Comparison of ENCODE assay signal across 11 mouse cellular contexts in the genomic region with DNA sequence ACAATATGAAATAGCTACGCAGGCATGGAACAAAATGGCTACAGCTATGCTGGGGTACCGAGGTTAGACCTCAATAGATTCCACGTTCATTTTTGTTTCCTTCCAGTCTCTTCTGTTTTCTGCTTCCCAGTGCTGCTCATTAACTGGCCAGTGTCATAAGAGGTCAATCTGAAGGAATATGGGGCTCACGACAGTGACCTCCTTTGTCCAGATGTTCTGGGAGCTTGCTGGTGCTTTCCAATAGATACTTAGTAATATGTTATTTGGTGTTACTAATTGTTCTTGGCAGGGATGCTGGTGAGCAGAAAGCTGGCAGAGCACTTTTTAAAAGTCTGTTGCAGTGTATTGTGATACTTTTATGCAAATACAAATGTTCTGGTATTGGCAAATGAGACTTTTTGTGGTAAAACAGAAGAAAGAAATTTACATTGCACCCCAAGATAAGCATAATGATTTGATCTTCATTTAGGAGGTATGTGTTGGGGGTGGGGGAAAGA.
DNase-seq lines count a peak whose midpoint lies in the region; ATAC-seq and TF ChIP-seq lines count a peak whose summit lies in the region.
"Had no signal": no experiment of that assay in that cellular context is flagged by ENCODE, and none has a peak within 500 bp of the region (broad histone marks: within the 10 kb centered on the region; RNA-seq: fewer than 3 reads in every experiment).

No protein-coding gene starts in this region.

- no peak overlapping the region for H3K4me3 ChIP-seq in forebrain, embryonic 13.5 days
- no peak overlapping the region for H3K4me3 ChIP-seq in forebrain, embryonic 11.5 days (ENCODE audit: low read depth, low read length)
- H3K4me3 ChIP-seq in hindbrain, postnatal 0 days (ENCODE audit: low read length) = no peak overlapping the region
- H3K4me3 ChIP-seq in hindbrain, embryonic 12.5 days = no peak overlapping the region
- H3K4me3 ChIP-seq in liver, embryonic 12.5 days = no peak overlapping the region
- H3K4me3 ChIP-seq: limb, embryonic 12.5 days; megakaryocyte, embryonic 14.5 days had no signal

- WGBS in forebrain, embryonic 13.5 days = 56% methylated on average over 4 of the region's 4 CpGs
- WGBS in forebrain, embryonic 11.5 days = 75% methylated on average over 4 of the region's 4 CpGs
- 63% methylated on average over 4 of the region's 4 CpGs for WGBS in hindbrain, postnatal 0 days
- WGBS in hindbrain, embryonic 12.5 days = 74% methylated on average over 4 of the region's 4 CpGs
- WGBS in liver, embryonic 12.5 days (ENCODE audit: insufficient replicate concordance) = 79% methylated on average over 4 of the region's 4 CpGs

- peak; percentile 50 for ATAC-seq in forebrain, embryonic 13.5 days
- ATAC-seq in forebrain, embryonic 11.5 days (replicated peaks; ENCODE audit: low FRiP score) = no peak
- ATAC-seq in hindbrain, postnatal 0 days = no peak
- ATAC-seq in hindbrain, embryonic 12.5 days (ENCODE audit: low FRiP score) = no peak
- no peak for ATAC-seq in liver, embryonic 12.5 days

- TF ChIP-seq CTCF in hindbrain, postnatal 0 days (IDR thresholded peaks at IDR 0.05; ENCODE audit: low read depth) = no peak

- H3K9ac ChIP-seq in forebrain, embryonic 13.5 days = no peak overlapping the region
- no peak overlapping the region for H3K9ac ChIP-seq in forebrain, embryonic 11.5 days (ENCODE audit: low read length)
- no peak overlapping the region for H3K9ac ChIP-seq in hindbrain, postnatal 0 days (replicated peaks; ENCODE audit: low read length)
- no peak overlapping the region for H3K9ac ChIP-seq in hindbrain, embryonic 12.5 days
- no peak overlapping the region for H3K9ac ChIP-seq in liver, embryonic 12.5 days
- H3K9ac ChIP-seq: hindbrain, embryonic 14.5 days; limb, embryonic 12.5 days had no signal

- H3K4me1 ChIP-seq in forebrain, embryonic 13.5 days = peaks cover 13% of the 10 kb centered on the region
- no peaks in the 10 kb centered on the region for H3K4me1 ChIP-seq in forebrain, embryonic 11.5 days (replicated peaks; ENCODE audit: control insufficient read depth, insufficient read depth, low read length)
- H3K4me1 ChIP-seq in hindbrain, postnatal 0 days (ENCODE audit: insufficient read depth, low read length) = no peaks in the 10 kb centered on the region; the same call in 1 of the 2 replicates
- no peaks in the 10 kb centered on the region for H3K4me1 ChIP-seq in hindbrain, embryonic 12.5 days
- no peaks in the 10 kb centered on the region for H3K4me1 ChIP-seq in liver, embryonic 12.5 days
- H3K4me1 ChIP-seq: limb, embryonic 12.5 days; megakaryocyte, embryonic 14.5 days had no signal

- no peak overlapping the region for H3K4me2 ChIP-seq in forebrain, embryonic 13.5 days
- no peak overlapping the region for H3K4me2 ChIP-seq in forebrain, embryonic 11.5 days (ENCODE audit: low read depth, low read length, severe bottlenecking)
- H3K4me2 ChIP-seq in hindbrain, postnatal 0 days (ENCODE audit: low read depth, low read length) = no peak overlapping the region
- H3K4me2 ChIP-seq in hindbrain, embryonic 12.5 days (replicated peaks) = no peak overlapping the region
- no peak overlapping the region for H3K4me2 ChIP-seq in liver, embryonic 12.5 days
- H3K4me2 ChIP-seq: hindbrain, embryonic 14.5 days; limb, embryonic 12.5 days had no signal

- peak overlapping the region; percentile 0; the same call in 1 of the 2 replicates for H3K27ac ChIP-seq in forebrain, embryonic 13.5 days
- no peak overlapping the region for H3K27ac ChIP-seq in forebrain, embryonic 11.5 days (ENCODE audit: low read depth, low read length)
- H3K27ac ChIP-seq in hindbrain, postnatal 0 days = peak overlapping the region; percentile 72
- H3K27ac ChIP-seq in hindbrain, embryonic 12.5 days = no peak overlapping the region
- H3K27ac ChIP-seq in liver, embryonic 12.5 days = no peak overlapping the region
- H3K27ac ChIP-seq: hindbrain, embryonic 14.5 days; limb, embryonic 12.5 days had no signal

- DNase-seq in forebrain, embryonic 11.5 days (ENCODE audit: low spot score) = no peak
- DNase-seq in hindbrain, postnatal 0 days (ENCODE audit: low spot score) = peak; percentile 27
- DNase-seq in testis, postnatal 14 days (ENCODE audit: low spot score) = peak; percentile 34
- DNase-seq in testis, postnatal 10 days (ENCODE audit: low spot score) = no peak
- DNase-seq in embryo, embryonic 10 days (ENCODE audit: low spot score) = no peak

- no peaks in the 10 kb centered on the region for H3K27me3 ChIP-seq in forebrain, embryonic 13.5 days
- no peaks in the 10 kb centered on the region for H3K27me3 ChIP-seq in forebrain, embryonic 11.5 days (ENCODE audit: control insufficient read depth, insufficient read depth, low read length)
- H3K27me3 ChIP-seq in hindbrain, postnatal 0 days (ENCODE audit: insufficient read depth, low read length) = no peaks in the 10 kb centered on the region
- no peaks in the 10 kb centered on the region for H3K27me3 ChIP-seq in hindbrain, embryonic 12.5 days
- H3K27me3 ChIP-seq in liver, embryonic 12.5 days (replicated peaks) = no peaks in the 10 kb centered on the region
- H3K27me3 ChIP-seq: limb, embryonic 12.5 days; megakaryocyte, embryonic 14.5 days had no signal

- H3K36me3 ChIP-seq in forebrain, embryonic 13.5 days (ENCODE audit: poor library complexity, severe bottlenecking) = no peaks in the 10 kb centered on the region
- no peaks in the 10 kb centered on the region for H3K36me3 ChIP-seq in forebrain, embryonic 11.5 days (ENCODE audit: control insufficient read depth, insufficient read depth, low read length)
- no peaks in the 10 kb centered on the region for H3K36me3 ChIP-seq in hindbrain, postnatal 0 days (ENCODE audit: insufficient read depth, low read length)
- H3K36me3 ChIP-seq in hindbrain, embryonic 12.5 days = no peaks in the 10 kb centered on the region
- H3K36me3 ChIP-seq in liver, embryonic 12.5 days = no peaks in the 10 kb centered on the region
- H3K36me3 ChIP-seq: limb, embryonic 12.5 days had no signal

- no peaks in the 10 kb centered on the region; the same call in 1 of the 2 replicates for H3K9me3 ChIP-seq in forebrain, embryonic 13.5 days (replicated peaks)
- H3K9me3 ChIP-seq in forebrain, embryonic 11.5 days (ENCODE audit: control insufficient read depth, low read length) = no peaks in the 10 kb centered on the region; the same call in 1 of the 2 replicates
- no peaks in the 10 kb centered on the region for H3K9me3 ChIP-seq in hindbrain, postnatal 0 days (ENCODE audit: low read length)
- peaks cover 3% of the 10 kb centered on the region; the same call in 1 of the 2 replicates for H3K9me3 ChIP-seq in hindbrain, embryonic 12.5 days (replicated peaks)
- no peaks in the 10 kb centered on the region for H3K9me3 ChIP-seq in liver, embryonic 12.5 days (replicated peaks)

Comparison
In these comparisons a context has a peak if more than half of its experiments do, and no peak if none do; other contexts are left out.
1. H3K27ac ChIP-seq: peak in forebrain, embryonic 13.5 days (single experiment) and hindbrain, postnatal 0 days (single experiment); none in forebrain, embryonic 11.5 days (single experiment), hindbrain, embryonic 12.5 days (single experiment) and liver, embryonic 12.5 days (single experiment).
2. DNase-seq: peak in hindbrain, postnatal 0 days (single experiment) and testis, postnatal 14 days (single experiment); none in forebrain, embryonic 11.5 days (single experiment), testis, postnatal 10 days (single experiment) and embryo, embryonic 10 days (single experiment).